Mouse (Mus musculus) heart, embryonic 14.5 days (tissue): ENCODE measurements around the gene Pts. TPM values are rescaled to one million over a fixed set of nuclear protein-coding genes. Genes with fewer than 3 reads are reported as not detected.

Source experiments
- ATAC-seq: fragments of 200-750 bp; cut with Nextera tagmentation; 2 replicates; pipeline ENCODE4 v1.8.0; 2017; ENCODE audit warnings: low read depth, moderate TSS enrichment; ENCODE audit not compliant: insufficient number of reproducible peaks, insufficient read depth, low FRiP score
- H3K27ac ChIP-seq, 2 experiments: fragments of 200-500 bp in 1 of 2; fragments of 300-500 bp in 1 of 2; sonication (generic) in 1 of 2; replicated peaks in 1 of 2; 2 replicates each; pipeline ENCODE4 v1.5.1; 2012 to 2014; ENCODE audit warnings: low read depth in 2 of 2, low read length in 2 of 2, control low read depth in 1 of 2, mild to moderate bottlenecking in 1 of 2, mixed read lengths in 1 of 2; ENCODE audit not compliant: control insufficient read depth in 1 of 2, insufficient read depth in 1 of 2
- H3K27me3 ChIP-seq: fragments of 300-500 bp; sonication (generic); 2 replicates; pipeline ENCODE4 v1.6.1; 2014; ENCODE audit warnings: mild to moderate bottlenecking, low read length, control low read depth; ENCODE audit not compliant: control insufficient read depth, insufficient read depth
- H3K36me3 ChIP-seq: fragments of 300-500 bp; sonication (generic); 2 replicates; pipeline ENCODE4 v1.6.1; 2014; ENCODE audit warnings: mild to moderate bottlenecking, control low read depth, low read length, mixed read lengths; ENCODE audit not compliant: control insufficient read depth, insufficient read depth
- H3K4me1 ChIP-seq, 2 experiments: fragments of 200-500 bp in 1 of 2; fragments of 300-500 bp in 1 of 2; sonication (generic) in 1 of 2; 2 replicates each; pipeline ENCODE4 v1.6.1; 2012 to 2014; ENCODE audit warnings: low read length in 2 of 2, control low read depth in 1 of 2, mixed read lengths in 1 of 2; ENCODE audit not compliant: control insufficient read depth in 2 of 2, insufficient read depth in 2 of 2
- H3K4me2 ChIP-seq: fragments of 300-500 bp; sonication (generic); 2 replicates; pipeline ENCODE4 v1.6.1; 2014; ENCODE audit warnings: mild to moderate bottlenecking, low read length
- H3K4me3 ChIP-seq, 2 experiments: fragments of 200-500 bp in 1 of 2; fragments of 300-500 bp in 1 of 2; sonication (generic) in 1 of 2; 2 replicates each; pipeline ENCODE4 v1.5.1; 2012 to 2014; ENCODE audit warnings: low read length in 2 of 2, mild to moderate bottlenecking in 2 of 2, control low read depth in 1 of 2, low read depth in 1 of 2, moderate library complexity in 1 of 2; ENCODE audit not compliant: control insufficient read depth in 1 of 2, insufficient read depth in 1 of 2
- H3K9ac ChIP-seq: fragments of 300-500 bp; sonication (generic); 2 replicates; pipeline ENCODE4 v1.6.1; 2014; ENCODE audit warnings: mild to moderate bottlenecking, low read length
- H3K9me3 ChIP-seq: fragments of 300-500 bp; sonication (generic); 2 replicates; pipeline ENCODE4 v1.6.1; 2016; ENCODE audit warnings: low read length, control low read depth; ENCODE audit not compliant: control insufficient read depth
- WGBS: fragments of 180-500 bp; shearing (Covaris S2); extraction: QIAGEN DNeasy Blood & Tissue Kit; methylation state at CpG from one replicate; pipeline ENCODE4 v1.1.7; 2014; 5-methylcytosine and 5-hydroxymethylcytosine counted together
- polyA plus RNA-seq: library from polyadenylated mRNA; unstranded; fragments of >200 nt; fragmentation: Nextera tagmentation; extraction: Ambion mirVana; gene quantifications from 2 replicates; pipeline ENCODE4 v1.2.1, GENCODE M21; 2014

Gene Pts
- polyA plus RNA-seq, 1 experiment from 2014 or later = 98.4 TPM

GRCm38 (mm10) chr9:50490836-50491235 lies 37.7 kb downstream of the Pts start:
- no peaks in the 10 kb centered on the region for H3K36me3 ChIP-seq
- no peak overlapping the region for H3K4me3 ChIP-seq
- H3K27me3 ChIP-seq = no peaks in the 10 kb centered on the region
- no peak overlapping the region for H3K4me2 ChIP-seq
- no peaks in the 10 kb centered on the region for H3K9me3 ChIP-seq
- H3K4me1 ChIP-seq = peaks cover 6% of the 10 kb centered on the region in 2 experiments
- no peak overlapping the region for H3K27ac ChIP-seq
- ATAC-seq = no peak
- H3K9ac ChIP-seq = no peak overlapping the region

DNA sequence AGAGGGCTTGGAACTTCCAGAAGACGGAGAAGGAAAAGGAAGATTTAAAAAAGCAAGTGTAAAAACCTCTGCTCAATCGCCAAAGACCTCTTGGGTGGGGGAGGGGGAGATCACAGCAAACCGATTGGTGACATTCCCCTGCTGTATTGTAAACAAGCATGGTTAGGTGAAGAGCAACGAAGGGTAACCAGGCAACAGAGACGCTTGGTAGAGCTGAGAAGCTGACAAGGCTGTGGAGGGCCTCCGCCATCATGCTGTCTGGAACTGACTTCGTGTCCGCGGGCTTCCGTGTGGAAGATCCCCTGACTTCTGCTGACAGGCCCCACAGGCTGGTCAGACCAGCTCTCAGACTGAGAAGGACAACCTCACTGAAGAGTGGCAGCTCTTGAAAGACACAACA lies 43.0 kb downstream of the Pts start:
- peaks cover 5 to 6% of the 10 kb centered on the region in 2 experiments; a peak in 2 of 4 replicates for H3K4me1 ChIP-seq
- 0 out of 2 replicates have a peak overlapping the region, but pooled peaks have one; percentile 30 for H3K9ac ChIP-seq
- H3K9me3 ChIP-seq = no peaks in the 10 kb centered on the region
- 8% methylated on average over 10 of the region's 10 CpGs for WGBS
- no peaks in the 10 kb centered on the region for H3K36me3 ChIP-seq
- H3K27ac ChIP-seq = no peak overlapping the region
- peak overlapping the region; percentile 59 for H3K4me2 ChIP-seq
- no peaks in the 10 kb centered on the region for H3K27me3 ChIP-seq
- no peak for ATAC-seq
- peak overlapping the region; percentile 1 to 14; a peak in 3 of 4 replicates for H3K4me3 ChIP-seq

DNA sequence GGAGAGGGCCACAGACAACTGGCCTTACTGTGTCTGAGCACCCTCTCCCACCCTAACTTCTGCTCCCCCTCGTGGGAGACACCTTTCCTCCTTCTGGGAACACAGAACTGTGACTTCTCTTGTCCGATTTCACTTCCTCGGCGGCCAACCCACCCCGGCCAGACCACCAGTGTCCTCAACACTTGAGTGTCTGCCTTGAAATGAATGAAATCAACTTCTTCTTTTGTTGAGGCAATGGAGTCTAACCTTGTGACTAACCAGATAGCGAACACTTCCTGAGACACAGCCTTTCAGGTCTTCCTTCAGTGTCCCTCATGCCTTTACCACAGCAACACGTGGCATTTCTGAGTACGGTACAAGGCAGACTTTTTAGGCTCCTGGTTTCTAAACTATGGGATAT lies 45.8 kb downstream of the Pts start:
- Histone ChIP-seq H3K27me3 (no peaks in the 10 kb centered on the region), H3K4me2 (no peak overlapping the region), H3K4me1 (peaks cover 11 to 12% of the 10 kb centered on the region in 2 experiments; a peak in 3 of 4 replicates), H3K27ac (no peak overlapping the region), H3K9me3 (no peaks in the 10 kb centered on the region), H3K9ac (no peak overlapping the region), H3K36me3 (no peaks in the 10 kb centered on the region), H3K4me3 (no peak overlapping the region)
- WGBS = 78% methylated on average over 8 of the region's 8 CpGs
- no peak for ATAC-seq

DNA sequence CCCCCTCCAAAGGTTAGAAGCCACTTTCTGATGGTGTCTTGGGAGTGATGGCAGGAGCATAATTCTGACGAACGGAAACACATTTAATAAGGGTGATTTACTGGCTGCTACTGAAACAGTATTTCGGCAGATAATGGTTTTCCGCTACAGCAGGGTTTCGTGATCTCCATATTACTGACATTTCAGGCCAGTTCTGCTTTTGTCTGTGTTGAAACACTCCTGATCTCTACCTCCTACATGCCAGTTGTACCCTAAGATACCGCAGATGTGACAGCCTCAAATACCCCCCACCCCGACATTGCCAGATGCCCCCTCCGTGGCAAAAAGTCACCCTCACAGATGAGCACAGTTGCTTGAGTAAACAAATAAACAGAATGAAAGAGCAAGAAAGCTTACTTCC lies 49.0 kb downstream of the Pts start:
- Histone ChIP-seq H3K27ac (no peak overlapping the region), H3K9me3 (no peaks in the 10 kb centered on the region), H3K36me3 (no peaks in the 10 kb centered on the region), H3K4me1 (peaks cover 6 to 7% of the 10 kb centered on the region in 2 experiments; a peak in 2 of 4 replicates), H3K9ac (peak overlapping the region; percentile 8; the same call in 1 of the 2 replicates), H3K4me2 (peak overlapping the region; percentile 6; the same call in 1 of the 2 replicates), H3K4me3 (no peak overlapping the region), H3K27me3 (no peaks in the 10 kb centered on the region)
- ATAC-seq = no peak
- WGBS = 25% methylated on average over 8 of the region's 8 CpGs

- ATAC-seq = no peak
- no peak overlapping the region for H3K4me3 ChIP-seq
- H3K9me3 ChIP-seq = no peaks in the 10 kb centered on the region
- WGBS = 7% methylated on average over 5 of the region's 5 CpGs
- H3K4me2 ChIP-seq = no peak overlapping the region; the same call in 1 of the 2 replicates
- no peaks in the 10 kb centered on the region for H3K36me3 ChIP-seq
- H3K27me3 ChIP-seq = no peaks in the 10 kb centered on the region
- H3K9ac ChIP-seq = no peak overlapping the region
- H3K4me1 ChIP-seq = peaks cover 6 to 7% of the 10 kb centered on the region in 2 experiments; a peak in 2 of 4 replicates
- no peak overlapping the region for H3K27ac ChIP-seq
These were observed 49.7 kb downstream of the Pts start for GRCm38 (mm10) chr9:50478826-50479225.

DNA sequence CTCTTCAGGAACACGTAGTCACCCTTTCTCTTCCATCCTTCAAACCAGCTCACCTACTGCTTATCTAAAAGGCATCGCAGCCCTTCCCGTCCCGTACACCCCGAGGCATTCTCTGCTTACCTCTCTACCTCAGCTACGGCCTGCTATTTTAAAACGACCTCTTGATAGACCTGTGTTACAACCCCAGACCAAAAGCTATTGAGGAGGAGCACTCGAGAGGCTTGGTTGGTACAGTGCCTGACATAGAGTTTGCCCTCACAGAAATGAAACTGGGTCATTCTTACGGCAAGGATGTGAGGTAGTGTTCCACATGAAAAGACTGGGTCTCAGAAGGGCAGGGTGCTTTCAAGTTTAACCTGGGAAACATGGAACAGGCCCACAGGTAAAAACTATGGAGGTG lies 51.3 kb downstream of the Pts start:
- H3K9me3 ChIP-seq = no peaks in the 10 kb centered on the region
- ATAC-seq = no peak
- H3K27me3 ChIP-seq = no peaks in the 10 kb centered on the region
- peaks cover 6 to 7% of the 10 kb centered on the region in 2 experiments; a peak in 2 of 4 replicates for H3K4me1 ChIP-seq
- no peaks in the 10 kb centered on the region for H3K36me3 ChIP-seq
- H3K4me3 ChIP-seq = no peak overlapping the region
- H3K9ac ChIP-seq = no peak overlapping the region
- no peak overlapping the region for H3K27ac ChIP-seq
- H3K4me2 ChIP-seq = no peak overlapping the region
- 71% methylated on average over 9 of the region's 9 CpGs for WGBS

GRCm38 (mm10) chr9:50476651-50477050 lies 51.9 kb downstream of the Pts start:
- no peaks in the 10 kb centered on the region for H3K36me3 ChIP-seq
- no peaks in the 10 kb centered on the region for H3K27me3 ChIP-seq
- no peaks in the 10 kb centered on the region for H3K9me3 ChIP-seq
- peaks cover 6 to 7% of the 10 kb centered on the region in 2 experiments; a peak in 2 of 4 replicates for H3K4me1 ChIP-seq
- H3K27ac ChIP-seq = no peak overlapping the region
- 45% methylated on average over 7 of the region's 7 CpGs for WGBS
- no peak overlapping the region for H3K9ac ChIP-seq
- ATAC-seq = no peak
- H3K4me2 ChIP-seq = no peak overlapping the region
- no peak overlapping the region for H3K4me3 ChIP-seq

- H3K9me3 ChIP-seq = no peaks in the 10 kb centered on the region
- no peak overlapping the region for H3K4me3 ChIP-seq
- peaks cover 12% of the 10 kb centered on the region in 2 experiments; a peak in 2 of 4 replicates for H3K4me1 ChIP-seq
- H3K27ac ChIP-seq = no peak overlapping the region
- no peaks in the 10 kb centered on the region for H3K27me3 ChIP-seq
- no peaks in the 10 kb centered on the region for H3K36me3 ChIP-seq
- ATAC-seq = no peak
- H3K9ac ChIP-seq = no peak overlapping the region
- 78% methylated on average over 8 of the region's 8 CpGs for WGBS
- H3K4me2 ChIP-seq = no peak overlapping the region
These were observed 52.8 kb downstream of the Pts start for GRCm38 (mm10) chr9:50475745-50476144.
